11 mouse cellular contexts compared by ENCODE assay signal in the genomic region with DNA sequence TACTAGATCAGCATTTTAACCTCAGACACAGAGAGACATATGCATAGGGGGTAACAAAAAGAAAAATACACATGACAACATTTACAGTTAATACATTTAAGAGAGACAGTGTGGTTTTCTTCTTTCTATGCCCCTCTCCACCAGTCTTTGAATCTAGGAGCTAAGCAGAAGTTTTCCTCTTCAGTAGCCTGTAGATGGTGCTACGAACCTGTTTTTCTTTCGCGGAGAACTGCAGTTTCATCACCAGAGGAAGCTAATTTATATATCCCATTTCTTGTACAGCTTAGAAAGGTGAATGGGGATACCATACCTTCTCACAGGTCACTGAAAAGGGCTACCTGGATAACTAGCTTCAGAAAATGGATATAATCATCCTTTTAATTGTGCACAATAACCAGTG.
DNase-seq lines count a peak whose midpoint lies in the region; ATAC-seq and TF ChIP-seq lines count a peak whose summit lies in the region.
"Had no signal": no experiment of that assay in that cellular context is flagged by ENCODE, and none has a peak within 500 bp of the region (broad histone marks: within the 10 kb centered on the region; RNA-seq: fewer than 3 reads in every experiment).

No protein-coding gene starts in this region.

- no peak overlapping the region for H3K9ac ChIP-seq in heart, embryonic 11.5 days (ENCODE audit: low read depth, low read length)
- no peak overlapping the region for H3K9ac ChIP-seq in lung, postnatal 0 days (replicated peaks; ENCODE audit: low read depth)
- H3K9ac ChIP-seq: liver, embryonic 13.5 days had no signal

- intact Hi-C loops in heart, postnatal 10 days (cut with DNase I), result loop anchor here (10.0 kb wide), 2 partner anchors 581 to 1949 kb away; no protein-coding TSS in a partner anchor
- intact Hi-C loops in left cerebral cortex, postnatal 4 days (cut with DNase I), result loop anchor here (10.0 kb wide), 2 partner anchors 581 to 1679 kb away; no protein-coding TSS in a partner anchor

- no peaks in the 10 kb centered on the region for H3K9me3 ChIP-seq in heart, embryonic 11.5 days (replicated peaks; ENCODE audit: control insufficient read depth, low read length)
- H3K9me3 ChIP-seq in lung, postnatal 0 days (ENCODE audit: low read length), result no peaks in the 10 kb centered on the region
- H3K9me3 ChIP-seq: liver, embryonic 13.5 days had no signal

- H3K36me3 ChIP-seq in heart, embryonic 11.5 days (ENCODE audit: control insufficient read depth, insufficient read depth, low read length), result no peaks in the 10 kb centered on the region
- H3K36me3 ChIP-seq in lung, postnatal 0 days (ENCODE audit: insufficient read depth, low read length), result no peaks in the 10 kb centered on the region
- H3K36me3 ChIP-seq: liver, embryonic 13.5 days had no signal

- H3K27me3 ChIP-seq in heart, embryonic 11.5 days (ENCODE audit: control insufficient read depth, insufficient read depth, low read length), result no peaks in the 10 kb centered on the region
- H3K27me3 ChIP-seq in lung, postnatal 0 days (replicated peaks; ENCODE audit: insufficient read depth, low read length), result no peaks in the 10 kb centered on the region
- H3K27me3 ChIP-seq: liver, embryonic 13.5 days; Patski had no signal

- no peak for ATAC-seq in heart, embryonic 11.5 days (replicated peaks; ENCODE audit: insufficient number of reproducible peaks, low FRiP score, low TSS enrichment)
- ATAC-seq in lung, postnatal 0 days, result no peak
- ATAC-seq: Patski had no signal

- H3K4me2 ChIP-seq in heart, embryonic 11.5 days, result no peak overlapping the region
- H3K4me2 ChIP-seq in lung, postnatal 0 days (replicated peaks; ENCODE audit: low read depth, low read length), result no peak overlapping the region
- H3K4me2 ChIP-seq: liver, embryonic 13.5 days had no signal

- no peak overlapping the region for H3K4me3 ChIP-seq in heart, embryonic 11.5 days (ENCODE audit: low read depth, low read length)
- H3K4me3 ChIP-seq in lung, postnatal 0 days (ENCODE audit: low read depth, low read length), result no peak overlapping the region
- H3K4me3 ChIP-seq: liver, embryonic 13.5 days; myocyte had no signal

- 69% methylated on average over 3 of the region's 3 CpGs for WGBS in heart, embryonic 11.5 days (ENCODE audit: insufficient replicate concordance)
- 69% methylated on average over 3 of the region's 3 CpGs for WGBS in lung, postnatal 0 days

- no peaks in the 10 kb centered on the region for H3K4me1 ChIP-seq in heart, embryonic 11.5 days (ENCODE audit: control insufficient read depth, insufficient read depth, low read length)
- no peaks in the 10 kb centered on the region for H3K4me1 ChIP-seq in lung, postnatal 0 days (ENCODE audit: insufficient read depth, low read depth, low read length)
- H3K4me1 ChIP-seq: liver, embryonic 13.5 days had no signal

- peak; percentile 51 for TF ChIP-seq CTCF in lung, postnatal 0 days (IDR thresholded peaks at IDR 0.05)

- DNase-seq in adrenal gland, postnatal 10 days, result peak; percentile 21
- DNase-seq in adrenal gland, postnatal 4 days (ENCODE audit: low spot score in 2 of 2), result no peak
- peak; percentile 44 to 53 for DNase-seq in heart, postnatal 10 days
- DNase-seq in lung, postnatal 0 days (ENCODE audit: low spot score), result peak; percentile 31
- DNase-seq in lung, postnatal 25 days (ENCODE audit: low spot score), result no peak
- peak; percentile 11 for DNase-seq in left cerebral cortex, postnatal 4 days
- DNase-seq in adrenal gland, postnatal 25 days, result no peak
- DNase-seq: liver, embryonic 13.5 days had no signal

- H3K27ac ChIP-seq in heart, embryonic 11.5 days (ENCODE audit: low read depth, low read length), result no peak overlapping the region
- H3K27ac ChIP-seq in lung, postnatal 0 days (ENCODE audit: low read length), result no peak overlapping the region
- H3K27ac ChIP-seq: liver, embryonic 13.5 days had no signal

- TF ChIP-seq EP300 in lung, postnatal 0 days (IDR thresholded peaks at IDR 0.05), result no peak

Comparison
In these comparisons a context has a peak if more than half of its experiments do, and no peak if none do; other contexts are left out.
1. DNase-seq: peak in adrenal gland, postnatal 10 days (single experiment), heart, postnatal 10 days (2 of 2), lung, postnatal 0 days (single experiment) and left cerebral cortex, postnatal 4 days (single experiment); none in adrenal gland, postnatal 4 days (0 of 2), lung, postnatal 25 days (single experiment) and adrenal gland, postnatal 25 days (single experiment).